Mouse (Mus musculus) common myeloid progenitor, adult 5-6 weeks (primary cell): Measurements from ENCODE around the gene Inpp5d. TPM values are rescaled to one million over a fixed set of nuclear protein-coding genes. Genes with fewer than 3 reads are reported as not detected.
A peak's percentile ranks its signal among the peaks of the same experiment; 100 is the strongest.

Experiments used
- ATAC-seq: replicated peaks from 2 replicates; pipeline ENCODE4 v1.8.0; 2016; ENCODE audit warnings: low read depth, mild to moderate bottlenecking, moderate TSS enrichment, inconsistent platforms; ENCODE audit not compliant: poor library complexity, severe bottlenecking
- total RNA-seq: library from RNA; stranded (forward); fragments of 200-1000, 187-1606 nt; gene quantifications from 2 replicates; pipeline ENCODE4 v1.2.3, GENCODE M21; 2017

Gene Inpp5d
- total RNA-seq, 1 experiment from 2014 or later = 87.7 TPM

DNA sequence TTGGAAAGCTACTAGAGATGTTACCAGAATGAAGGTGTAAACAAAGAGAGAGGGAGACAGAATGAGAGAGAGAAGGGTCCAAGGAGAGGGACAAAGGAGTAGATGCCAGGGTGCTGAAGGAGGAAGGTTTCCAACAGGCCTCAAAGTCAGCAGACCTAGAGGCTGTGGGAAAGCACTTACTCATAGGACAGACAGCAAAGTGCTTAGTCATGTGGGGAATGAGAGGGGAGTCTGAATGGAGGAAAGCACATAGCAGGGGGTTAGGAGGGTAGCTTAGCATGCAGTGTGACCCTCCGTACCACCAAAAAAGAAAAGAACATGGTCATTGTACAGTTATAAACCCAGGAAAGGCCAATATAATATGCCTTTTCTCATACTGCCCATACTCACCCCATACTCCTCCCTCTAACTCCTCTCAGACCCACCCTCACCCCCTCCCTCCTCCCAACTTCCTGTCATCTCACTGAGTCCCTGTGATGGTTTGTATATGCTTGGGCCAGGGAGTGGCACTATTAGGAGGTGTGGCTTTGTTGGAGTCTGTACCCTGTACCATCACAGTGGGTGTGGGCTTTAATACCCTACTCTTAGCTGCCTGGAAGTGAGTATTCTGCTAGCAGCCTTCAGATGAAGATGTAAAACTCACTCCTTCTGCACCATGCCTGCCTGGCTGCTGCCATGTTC, 69.7 kb downstream of the Inpp5d start:
- no peak for ATAC-seq

DNA sequence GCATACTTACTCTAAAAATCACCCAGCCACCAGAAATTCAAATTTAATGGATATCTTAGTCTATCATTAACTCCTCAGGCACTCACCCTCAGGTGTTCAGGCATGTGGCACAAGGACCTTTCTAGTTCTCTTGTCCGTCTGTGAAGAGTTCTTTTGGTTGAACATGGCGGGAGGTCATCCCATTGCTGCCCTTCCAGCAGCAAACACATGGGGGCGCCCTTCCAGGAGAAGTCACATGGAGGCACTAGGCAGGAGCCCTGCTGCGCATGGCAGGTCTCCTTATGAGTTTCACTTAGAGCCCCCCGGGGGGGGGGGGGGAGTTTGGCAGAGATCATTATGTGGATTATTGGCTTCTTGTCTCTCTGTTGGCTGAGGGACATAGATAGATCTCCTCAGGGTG, 76.2 kb downstream of the Inpp5d start:
- no peak for ATAC-seq

DNA sequence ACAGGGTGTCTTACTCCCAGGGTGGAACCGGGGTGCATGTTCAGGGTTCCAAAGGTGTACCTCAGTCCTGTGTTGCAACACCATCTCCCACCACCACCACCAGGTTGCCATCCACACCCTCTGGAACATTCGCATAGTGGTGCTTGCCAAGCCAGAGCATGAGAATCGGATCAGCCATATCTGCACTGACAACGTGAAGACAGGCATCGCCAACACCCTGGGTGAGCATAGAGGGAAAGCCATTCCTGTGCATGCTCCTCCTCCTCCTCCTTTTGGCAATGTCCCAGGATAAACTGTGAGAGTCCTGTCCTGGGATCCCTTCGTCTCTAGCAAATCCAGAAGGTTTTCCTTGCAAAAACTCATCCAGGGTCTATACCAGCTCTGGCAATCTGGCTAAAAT, 77.9 kb downstream of the Inpp5d start:
- ATAC-seq = no peak

DNA sequence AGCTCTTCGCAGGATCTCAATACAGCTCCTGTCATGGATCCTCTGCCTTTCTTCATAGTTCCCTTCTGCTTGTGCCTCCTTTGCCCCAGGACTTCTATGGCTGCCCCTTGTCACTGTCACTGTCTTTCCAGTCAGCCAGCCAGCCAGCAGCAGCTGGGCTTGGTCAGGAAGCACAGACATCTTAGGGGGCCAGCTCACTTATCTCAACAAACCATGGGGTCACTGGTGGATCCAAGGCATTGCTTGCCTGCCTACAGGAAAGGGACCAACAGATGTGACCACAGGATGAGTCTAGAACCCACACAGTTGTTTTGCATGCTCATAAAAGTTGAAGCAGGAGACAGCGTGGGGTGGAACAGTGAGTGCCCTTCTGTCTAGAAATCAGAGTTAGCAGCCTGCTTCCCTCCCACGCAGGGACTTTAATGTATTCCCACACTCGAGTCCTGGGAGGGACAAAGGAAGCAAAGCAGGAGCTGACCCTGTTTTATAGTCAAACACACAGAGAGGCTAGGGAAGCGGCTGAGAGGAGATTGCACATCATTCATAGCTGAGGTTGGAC, 79.9 kb downstream of the Inpp5d start:
- peak; percentile 50; the same call in 1 of the 2 replicates for ATAC-seq

DNA sequence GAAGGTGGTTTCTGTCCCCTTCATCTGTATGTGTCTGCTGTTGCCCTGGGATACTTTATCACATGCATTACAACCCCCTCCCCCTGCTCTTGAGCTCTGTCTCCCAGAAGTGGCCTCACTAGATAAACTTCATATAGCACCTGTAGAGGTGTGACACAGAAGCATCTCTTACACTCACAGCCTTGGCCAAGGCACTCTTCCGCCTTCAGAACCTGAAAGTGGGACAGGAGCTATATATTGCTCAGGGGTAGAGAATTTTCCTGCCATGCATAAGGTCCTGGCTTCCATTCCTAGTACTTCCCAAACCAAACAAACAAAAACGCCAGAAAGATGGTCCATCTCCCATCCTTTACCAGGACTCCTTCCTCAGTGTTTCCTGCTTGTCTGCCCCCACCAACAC, 84.1 kb downstream of the Inpp5d start:
- no peak for ATAC-seq

DNA sequence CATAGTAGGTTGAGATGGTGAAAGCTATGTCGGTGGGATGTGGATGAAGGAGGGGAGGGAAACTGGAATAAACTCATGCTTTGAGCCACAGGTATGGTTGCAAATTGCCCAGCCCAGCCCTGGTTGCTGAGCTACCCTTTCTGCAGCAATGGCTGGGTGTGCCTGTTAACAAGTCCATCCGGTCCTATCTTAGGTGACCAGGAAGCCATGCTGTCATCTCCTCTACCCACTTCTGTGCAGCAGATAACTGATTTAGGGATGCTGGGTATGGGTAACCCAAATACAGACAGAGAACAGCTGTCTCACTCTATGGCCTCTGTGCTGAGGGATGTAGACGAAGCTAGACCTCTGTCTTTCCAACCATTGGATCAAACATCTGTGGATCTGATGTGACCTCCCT, 86.2 kb downstream of the Inpp5d start:
- ATAC-seq = no peak

DNA sequence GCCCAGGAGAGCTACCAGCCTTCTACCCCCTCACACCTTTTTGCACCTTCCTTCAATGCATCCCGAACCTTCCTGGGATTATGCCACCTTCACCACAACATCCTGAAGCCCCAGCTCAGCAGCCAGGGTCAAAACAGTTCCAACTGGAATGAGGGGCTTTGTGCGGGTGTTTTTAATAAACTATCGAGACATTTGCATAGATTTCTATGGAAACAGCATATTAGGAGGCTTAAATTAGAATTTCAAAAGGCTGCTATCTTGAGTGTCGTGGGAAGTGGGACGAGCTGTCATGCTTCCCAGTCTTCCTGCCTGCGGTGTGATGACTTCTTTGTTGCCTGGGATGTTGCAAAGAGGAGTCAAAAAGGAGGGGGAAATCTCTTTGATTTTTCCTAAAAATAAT, 88.9 kb downstream of the Inpp5d start:
- no peak for ATAC-seq

DNA sequence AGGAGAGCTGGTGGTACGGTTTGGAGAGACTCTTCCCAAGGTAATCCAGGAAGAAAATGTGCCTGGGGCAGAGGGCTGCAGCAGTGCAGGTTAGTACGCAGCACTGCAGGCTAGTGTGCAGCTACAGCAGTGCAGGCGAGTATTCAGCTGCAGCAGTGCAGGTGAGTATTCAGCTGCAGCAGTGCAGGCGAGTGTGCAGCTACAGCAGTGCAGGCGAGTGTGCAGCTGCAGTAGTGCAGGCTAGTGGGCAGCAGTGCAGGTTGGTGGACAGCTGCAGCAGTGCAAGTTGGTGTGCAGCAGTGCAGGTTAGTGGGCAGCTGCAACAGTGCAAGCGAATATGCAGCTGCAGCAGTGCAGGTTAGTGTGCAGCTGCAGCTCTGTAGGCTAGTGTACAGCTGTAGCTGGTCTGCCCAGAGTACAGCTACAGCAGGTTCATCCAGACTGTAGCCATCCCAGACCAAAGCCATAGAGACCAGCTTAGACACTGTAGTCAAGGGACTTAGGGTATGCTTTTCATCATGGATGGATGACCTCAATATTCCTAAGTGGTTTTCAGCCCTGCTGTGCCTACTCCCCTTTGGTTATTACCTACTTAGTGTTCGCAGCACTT, 89.7 kb downstream of the Inpp5d start:
- no peak for ATAC-seq

DNA sequence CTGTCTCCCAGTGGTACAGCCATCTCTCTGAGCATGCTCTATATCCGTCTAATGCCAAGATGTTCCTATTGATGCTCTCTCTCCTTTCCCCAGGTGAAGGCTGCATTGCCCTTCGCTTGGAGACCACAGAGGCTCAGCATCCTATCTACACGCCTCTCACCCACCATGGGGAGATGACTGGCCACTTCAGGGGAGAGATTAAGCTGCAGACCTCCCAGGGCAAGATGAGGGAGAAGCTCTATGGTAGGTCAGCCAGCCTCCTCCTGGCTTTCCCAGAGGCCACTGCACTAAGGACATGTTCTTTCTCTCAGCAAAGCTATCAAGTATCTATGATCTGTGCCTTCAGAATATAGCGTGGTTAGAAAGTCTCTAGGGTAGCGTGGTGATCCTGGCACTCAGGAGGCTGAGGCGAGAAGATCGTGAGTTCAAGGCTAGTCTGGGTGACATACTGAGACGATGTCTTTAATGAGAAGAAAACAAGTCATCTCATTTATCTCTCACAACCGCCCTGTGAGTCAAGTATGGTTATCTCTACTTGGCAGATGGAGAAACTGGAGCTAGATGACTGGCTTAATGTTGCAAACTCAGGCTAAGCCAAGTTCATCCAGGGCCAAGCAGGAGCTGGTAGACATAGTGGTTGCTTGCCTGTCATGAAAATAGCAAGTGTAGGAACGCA, 92.0 kb downstream of the Inpp5d start:
- peak; percentile 70 for ATAC-seq

DNA sequence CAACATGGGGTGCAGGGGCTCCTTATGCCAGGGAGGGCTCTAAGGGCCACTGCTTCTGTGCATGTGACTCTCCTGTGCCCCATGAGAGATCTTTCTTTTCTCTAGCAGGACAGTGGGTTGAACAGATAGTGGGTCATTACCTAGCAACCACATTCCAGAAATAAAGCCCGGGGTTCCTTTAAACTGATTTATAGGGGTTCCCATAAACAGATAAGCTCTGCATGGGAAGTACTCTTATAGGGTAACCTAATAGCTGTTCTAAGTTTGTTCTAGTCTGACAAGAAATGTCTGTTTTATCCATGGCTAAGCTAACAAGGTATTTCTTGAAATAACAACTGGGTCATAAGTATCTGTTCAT, 92.5 kb downstream of the Inpp5d start:
- ATAC-seq = no peak

DNA sequence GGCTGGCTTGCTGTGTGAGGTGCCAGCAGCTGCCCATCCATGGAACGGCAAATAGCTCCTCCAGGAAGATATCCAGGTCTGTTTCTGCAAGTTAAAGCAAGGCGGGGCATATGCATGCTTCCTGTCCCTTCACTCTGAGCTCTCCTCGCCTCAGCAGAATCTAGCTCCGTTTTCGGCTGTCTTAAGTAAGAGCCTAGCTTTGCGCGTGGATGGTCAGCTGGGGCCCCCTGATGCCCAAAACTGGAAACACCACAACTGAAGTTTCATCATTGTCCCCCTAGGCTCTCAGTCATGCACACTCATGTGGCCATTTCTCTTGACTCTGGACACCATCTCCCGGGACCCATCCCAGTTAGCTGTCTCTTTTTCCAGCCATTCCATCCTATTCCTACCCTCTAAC, 101.3 kb downstream of the Inpp5d start:
- peak; percentile 46; the same call in 1 of the 2 replicates for ATAC-seq

DNA sequence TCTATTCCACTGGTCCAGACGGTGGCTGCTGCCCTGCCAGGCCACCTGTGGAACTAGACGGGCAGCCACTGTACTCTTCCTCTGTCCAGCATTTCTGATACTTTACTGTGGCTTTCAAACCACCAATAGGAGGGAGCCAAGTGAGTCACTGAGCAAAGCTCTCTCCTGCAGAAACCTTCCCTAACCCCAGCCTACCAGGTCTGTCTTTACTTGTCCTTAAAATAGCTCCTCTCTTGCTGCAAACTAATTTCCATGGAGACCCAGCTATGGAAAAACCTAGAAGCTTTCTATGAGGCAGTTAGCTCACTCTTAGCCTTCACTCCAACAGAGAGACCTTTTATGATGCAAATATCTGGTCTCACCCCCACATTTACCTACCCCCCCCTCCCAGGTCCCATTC, 102.0 kb downstream of the Inpp5d start:
- no peak for ATAC-seq

DNA sequence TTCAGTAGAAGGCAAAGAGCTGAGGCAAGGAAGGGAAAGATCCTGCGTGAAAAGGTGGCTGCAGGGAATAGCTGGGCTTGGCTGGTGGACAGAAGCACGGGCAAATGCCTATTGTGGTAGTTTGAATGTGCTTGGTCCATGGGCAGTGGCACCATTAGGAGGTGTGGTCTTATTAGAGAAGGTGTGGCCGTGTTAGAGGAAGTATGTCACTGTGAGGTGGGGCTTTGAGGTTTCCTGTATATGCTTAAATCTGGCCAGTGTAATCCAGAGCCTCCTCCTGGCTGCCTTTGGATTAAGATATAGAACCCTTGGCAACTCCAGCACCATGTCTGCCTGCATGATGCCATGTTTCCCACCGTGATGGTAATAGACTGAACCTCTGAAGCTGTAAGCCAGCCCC, 103.2 kb downstream of the Inpp5d start:
- ATAC-seq = peak; percentile 77

DNA sequence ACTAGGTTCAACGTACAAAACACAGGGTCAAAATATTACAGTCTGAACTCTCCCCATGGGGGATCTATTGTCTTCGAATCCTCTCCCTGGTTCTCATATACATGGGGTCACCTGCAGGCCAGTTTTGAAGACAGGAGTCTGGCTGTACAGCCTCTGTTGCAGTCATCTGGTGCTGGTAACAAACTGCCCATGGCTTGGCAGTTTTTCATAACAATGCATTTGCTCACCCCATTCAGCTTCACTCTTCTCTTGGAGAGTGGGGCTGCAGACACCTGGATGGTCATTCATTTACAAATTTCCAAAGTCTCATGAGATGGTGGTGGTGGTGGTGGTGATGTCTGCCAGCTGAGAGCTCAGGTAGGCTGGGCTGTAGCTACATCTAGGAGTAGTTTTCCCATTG, 109.0 kb downstream of the Inpp5d start:
- ATAC-seq = no peak

DNA sequence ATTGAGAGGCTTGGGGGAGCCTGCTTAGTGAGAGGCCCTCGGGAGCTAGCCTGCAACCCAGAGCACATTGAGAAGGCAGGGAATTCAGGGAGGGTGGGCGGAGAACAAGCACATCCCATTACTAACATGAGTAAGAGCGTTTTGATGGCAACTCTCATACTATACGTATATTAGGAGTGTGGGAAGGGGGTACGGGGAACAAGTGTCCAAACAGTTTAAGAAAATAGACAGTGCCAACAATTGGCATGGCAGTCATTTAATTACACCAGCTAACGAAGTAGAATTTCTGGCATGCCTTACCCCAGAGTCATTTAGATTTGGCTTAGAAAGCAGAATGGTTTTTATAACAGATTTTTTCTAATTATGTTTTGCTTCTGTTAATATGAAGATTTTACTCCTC, 109.7 kb downstream of the Inpp5d start:
- ATAC-seq = no peak

DNA sequence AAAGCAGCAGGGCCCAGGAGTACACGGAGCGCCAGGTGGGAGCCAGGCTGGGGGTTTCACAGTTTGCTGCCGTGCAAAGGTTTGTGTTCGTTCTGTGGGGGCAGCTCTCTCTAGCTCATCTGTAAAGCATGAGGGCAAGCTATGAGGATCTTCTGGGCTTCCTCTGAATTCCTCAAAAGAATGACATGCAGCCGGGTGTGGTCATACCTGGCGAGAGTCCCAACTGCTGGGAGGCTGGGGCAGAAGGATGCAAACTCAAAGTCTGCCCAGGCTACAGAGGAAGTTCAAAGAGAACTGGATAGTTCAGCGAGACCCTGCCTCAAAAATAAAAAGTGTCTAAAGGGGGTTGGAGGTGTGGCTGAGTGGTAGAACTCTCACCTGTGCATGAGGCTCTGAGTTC, 110.2 kb downstream of the Inpp5d start:
- no peak for ATAC-seq

DNA sequence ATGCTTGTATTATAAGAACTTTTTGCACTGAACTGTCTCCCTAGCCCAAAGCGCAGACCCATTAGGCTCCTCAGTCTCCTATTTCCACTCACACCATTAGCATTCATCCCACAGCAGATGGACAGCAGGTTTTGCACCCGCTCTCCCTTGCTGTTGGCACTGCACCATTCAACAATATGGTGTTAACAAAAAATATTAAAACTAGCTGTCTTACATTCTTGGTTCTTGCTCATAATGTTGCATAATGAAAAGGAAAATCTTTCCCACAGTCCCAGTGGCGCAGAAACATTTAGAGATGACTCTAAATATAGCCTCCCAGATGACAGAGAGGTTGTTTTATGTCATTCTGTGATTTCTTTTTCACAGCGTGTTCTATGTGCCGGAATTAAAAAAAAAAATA, 113.1 kb downstream of the Inpp5d start:
- no peak for ATAC-seq

DNA sequence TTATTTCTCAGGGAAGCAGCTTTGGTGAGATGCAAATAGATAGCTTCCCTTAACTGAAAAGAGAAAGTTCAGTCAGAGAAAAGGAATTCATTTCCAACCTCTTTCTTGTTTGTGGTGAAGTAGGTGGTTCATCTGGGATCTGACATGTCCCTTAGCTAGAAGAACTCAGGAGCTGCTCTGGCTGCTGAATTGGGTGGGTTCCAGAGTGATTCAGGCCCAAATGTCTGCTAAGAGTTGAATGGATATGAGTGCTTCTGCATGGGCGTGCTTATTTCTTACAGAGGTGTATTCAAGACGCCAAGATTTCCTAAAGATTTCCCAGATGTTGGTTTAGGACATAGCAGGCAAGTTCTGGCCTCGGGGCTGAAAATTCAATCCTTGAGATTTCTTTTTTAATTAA, 114.0 kb downstream of the Inpp5d start:
- ATAC-seq = no peak

DNA sequence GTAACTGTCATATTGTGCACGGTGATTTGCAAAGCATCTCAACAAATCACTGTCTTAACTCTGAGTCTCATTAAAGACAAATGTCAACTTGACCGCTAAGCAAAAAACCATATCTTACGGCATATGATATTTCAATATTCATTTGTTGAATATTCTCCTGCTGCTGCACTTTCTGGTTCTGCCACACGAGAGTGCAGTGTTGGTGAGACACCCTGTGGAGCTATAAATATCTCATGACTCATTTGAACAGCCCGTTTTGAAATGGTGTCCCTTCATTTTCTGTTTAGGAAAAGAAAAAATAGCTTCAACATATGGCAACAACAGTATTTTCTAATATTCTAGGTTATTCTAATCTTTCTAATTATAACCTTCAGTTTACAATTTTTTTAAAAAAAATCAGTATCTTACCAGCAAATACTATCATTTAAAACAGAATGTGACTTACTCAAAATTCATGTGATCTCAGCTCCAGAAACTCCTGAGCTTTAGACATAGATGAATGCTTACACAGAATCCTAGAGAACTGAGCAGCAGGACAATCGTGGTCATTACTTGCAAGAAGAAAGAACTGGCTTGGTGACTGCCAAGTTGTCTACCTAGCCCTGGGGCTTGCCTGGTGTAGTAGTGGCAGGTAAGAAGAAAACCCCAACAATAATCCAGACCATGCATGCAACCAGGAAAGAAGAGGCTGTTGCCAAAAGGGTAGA, 120.6 kb downstream of the Inpp5d start:
- ATAC-seq = no peak

DNA sequence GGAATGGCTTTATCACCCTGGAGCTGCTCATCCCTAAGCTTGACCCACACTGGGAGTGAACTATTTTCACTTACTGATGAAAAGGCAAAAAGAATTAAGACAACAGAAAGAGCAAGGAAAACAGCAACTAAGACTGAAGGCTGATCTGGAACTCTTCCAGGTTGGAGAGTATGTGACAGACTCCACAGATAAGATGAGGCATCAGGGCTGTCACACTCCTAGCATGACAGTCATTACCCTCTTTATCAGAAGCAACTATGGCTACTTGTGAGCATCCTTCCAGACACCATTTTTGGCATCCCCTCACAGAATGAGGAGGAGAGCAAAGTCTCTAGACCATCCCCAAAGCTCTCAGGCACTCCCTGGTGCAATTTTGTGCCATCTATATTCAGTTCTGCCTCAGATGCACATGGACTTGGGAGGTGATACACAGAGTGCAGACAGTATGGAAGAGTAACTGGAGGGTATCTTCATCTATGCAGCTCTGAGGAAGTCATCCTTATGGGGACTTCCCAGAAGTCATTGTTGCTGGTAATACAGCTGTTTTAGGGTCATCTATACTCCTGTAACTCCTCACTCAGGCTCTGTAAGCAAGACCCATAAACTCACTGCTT, 129.4 kb downstream of the Inpp5d start:
- ATAC-seq = no peak
